11 mouse cellular contexts compared by ENCODE assay signal in genomic region chr14:32534137-32534536, GRCm38 (mm10). TPM values are rescaled to one million over a fixed set of nuclear protein-coding genes. Genes with fewer than 3 reads are reported as not detected.
A peak's percentile ranks its signal among the peaks of the same experiment; 100 is the strongest.
DNase-seq lines count a peak whose midpoint lies in the region; ATAC-seq and TF ChIP-seq lines count a peak whose summit lies in the region.
"Had no signal": no experiment of that assay in that cellular context is flagged by ENCODE, and none has a peak within 500 bp of the region (broad histone marks: within the 10 kb centered on the region; RNA-seq: fewer than 3 reads in every experiment).

No protein-coding gene starts in this region.

- no peak for TF ChIP-seq POLR2A in ES-Bruce4 (IDR thresholded peaks at IDR 0.05; ENCODE audit: insufficient read depth, low read length)

- peak; percentile 85 for TF ChIP-seq CTCF in layer of hippocampus, adult 2 months (conservative IDR thresholded peaks at IDR 0.05)
- TF ChIP-seq CTCF in ES-Bruce4 (IDR thresholded peaks at IDR 0.05; ENCODE audit: low read depth, low read length), result peak; percentile 53

- no peaks in the 10 kb centered on the region for H3K9me3 ChIP-seq in ES-Bruce4 (replicated peaks; ENCODE audit: control insufficient read depth, insufficient read depth, low read length, poor library complexity, severe bottlenecking)
- H3K9me3 ChIP-seq: heart, embryonic 10.5 days; neural tube, embryonic 12.5 days had no signal

- H3K27ac ChIP-seq in layer of hippocampus, adult 2 months, result no peak overlapping the region
- no peak overlapping the region for H3K27ac ChIP-seq in ES-Bruce4 (ENCODE audit: insufficient read depth, low read length)
- H3K27ac ChIP-seq: heart, embryonic 10.5 days; neural tube, embryonic 12.5 days had no signal

- H3K36me3 ChIP-seq in ES-Bruce4 (ENCODE audit: control insufficient read depth, insufficient read depth, low read length, poor library complexity, severe bottlenecking), result no peaks in the 10 kb centered on the region; the same call in 1 of the 2 replicates

- ATAC-seq in erythroid progenitor cell, adult 5-6 weeks (replicated peaks; ENCODE audit: low FRiP score, poor library complexity, severe bottlenecking), result 0 out of 2 replicates have a peak, but pooled peaks have one; percentile 50
- no peak for ATAC-seq in megakaryocyte, adult 5-6 weeks (ENCODE audit: poor library complexity, severe bottlenecking)

- H3K9ac ChIP-seq in ES-Bruce4 (ENCODE audit: low read depth, poor library complexity, severe bottlenecking), result no peak overlapping the region
- H3K9ac ChIP-seq: neural tube, embryonic 12.5 days had no signal

- H3K4me1 ChIP-seq in ES-Bruce4 (ENCODE audit: control insufficient read depth, insufficient read depth, low read length), result no peaks in the 10 kb centered on the region
- H3K4me1 ChIP-seq: neural tube, embryonic 12.5 days had no signal

- H3K27me3 ChIP-seq in ES-Bruce4 (ENCODE audit: control insufficient read depth, insufficient read depth, low read length, poor library complexity, severe bottlenecking), result no peaks in the 10 kb centered on the region
- H3K27me3 ChIP-seq: neural tube, embryonic 12.5 days had no signal

- H3K4me3 ChIP-seq in layer of hippocampus, adult 2 months, result no peak overlapping the region
- H3K4me3 ChIP-seq in ES-Bruce4 (ENCODE audit: low read depth, low read length), result no peak overlapping the region
- H3K4me3 ChIP-seq: heart, embryonic 10.5 days; neural tube, embryonic 12.5 days had no signal

- TF ChIP-seq EP300 in ES-Bruce4 (IDR thresholded peaks at IDR 0.05; ENCODE audit: insufficient read depth, low read depth, low read length), result no peak

- DNase-seq in layer of hippocampus, adult 2 months (ENCODE audit: low spot score in 2 of 2), result no peak
- DNase-seq in layer of hippocampus, adult 11-12 months (ENCODE audit: low spot score), result no peak
- peak; percentile 46 to 52 for DNase-seq in B cell, adult 2 months
- DNase-seq in right cerebral cortex, postnatal 25 days, result no peak
- DNase-seq: cerebellum, adult 18-20 months; kidney, adult 11 months had no signal

RNA-seq across cellular contexts. Expression of gene Ercc6, which starts 20.8 kb away (rescaled TPM):
- 10 to 100 TPM; 24.1 to 28.7 TPM for total RNA-seq in layer of hippocampus, adult 2 months (2021)
- polyA plus RNA-seq in ES-Bruce4 (2011; ENCODE audit: insufficient read depth, insufficient read length, low read depth, missing spikeins), result 22.8 and 24.6 TPM in 2 replicates
- 4.7 and 5.9 TPM in 2 replicates for total RNA-seq in erythroid progenitor cell, adult 5-6 weeks (2015; ENCODE audit: low replicate concordance)
- total RNA-seq in erythroid progenitor cell, adult 5-6 weeks (2017; ENCODE audit: low replicate concordance), result 5.3 and 6.0 TPM in 2 replicates
- 5.9 and 7.2 TPM in 2 replicates for total RNA-seq in megakaryocyte, adult 5-6 weeks (2015)
- total RNA-seq in megakaryocyte, adult 5-6 weeks (2017), result 8.7 and 13.5 TPM in 2 replicates

Comparison
In these comparisons a context has a peak if more than half of its experiments do, and no peak if none do; other contexts are left out.
1. DNase-seq: peak in B cell, adult 2 months (2 of 2); none in layer of hippocampus, adult 2 months (0 of 2), layer of hippocampus, adult 11-12 months (single experiment) and right cerebral cortex, postnatal 25 days (single experiment).